Mouse (Mus musculus) liver, embryonic 16.5 days (tissue): ENCODE data around the gene Gm6176. TPM values are rescaled to one million over a fixed set of nuclear protein-coding genes. Genes with fewer than 3 reads are reported as not detected.
"Not testable (repeated sequence)": the region's sequence is repeated elsewhere in the genome, so short reads cannot be mapped to it uniquely, and the experiment has no call there.

ENCODE experiments used
- ATAC-seq: fragments of 200-750 bp; cut with Nextera tagmentation; 2 replicates; pipeline ENCODE4 v1.8.0; 2017; ENCODE audit warnings: low read depth, mild to moderate bottlenecking, moderate number of reproducible peaks, moderate library complexity
- H3K27ac ChIP-seq: fragments of 300-500 bp; sonication (generic); 2 replicates; pipeline ENCODE4 v1.5.1; 2014; ENCODE audit warnings: mild to moderate bottlenecking, low read length
- H3K27me3 ChIP-seq: fragments of 300-500 bp; sonication (generic); 2 replicates; pipeline ENCODE4 v1.6.1; 2014; ENCODE audit warnings: low read depth, low read length, mixed read lengths; ENCODE audit not compliant: control insufficient read depth, insufficient read depth
- H3K36me3 ChIP-seq: fragments of 300-500 bp; sonication (generic); 2 replicates; pipeline ENCODE4 v1.6.1; 2014; ENCODE audit warnings: mild to moderate bottlenecking; ENCODE audit not compliant: control insufficient read depth, insufficient read depth
- H3K4me1 ChIP-seq: fragments of 300-500 bp; sonication (generic); 2 replicates; pipeline ENCODE4 v1.6.1; 2014; ENCODE audit warnings: low read depth, low read length, mixed read lengths; ENCODE audit not compliant: control insufficient read depth
- H3K4me2 ChIP-seq: fragments of 300-500 bp; sonication (generic); 2 replicates; pipeline ENCODE4 v1.6.1; 2014; ENCODE audit warnings: low read depth, low read length, mixed read lengths
- H3K4me3 ChIP-seq: fragments of 300-500 bp; sonication (generic); 2 replicates; pipeline ENCODE4 v1.5.1; 2014; ENCODE audit warnings: low read depth, mild to moderate bottlenecking, low read length
- H3K9ac ChIP-seq: fragments of 300-500 bp; sonication (generic); 2 replicates; pipeline ENCODE4 v1.6.1; 2014; ENCODE audit warnings: low read depth, low read length
- H3K9me3 ChIP-seq: fragments of 300-500 bp; sonication (generic); replicated peaks from 2 replicates; pipeline ENCODE4 v1.6.1; 2016; ENCODE audit warnings: low read length; ENCODE audit not compliant: control insufficient read depth
- WGBS: fragments of 180-500 bp; shearing (Covaris S2); extraction: QIAGEN DNeasy Blood & Tissue Kit; methylation state at CpG from one replicate; pipeline ENCODE4 v1.1.7; 2014; ENCODE audit not compliant: insufficient replicate concordance; 5-methylcytosine and 5-hydroxymethylcytosine counted together
- polyA plus RNA-seq: library from polyadenylated mRNA; unstranded; fragments of >200 nt; fragmentation: Nextera tagmentation; extraction: Ambion mirVana; gene quantifications from 2 replicates; pipeline ENCODE4 v1.2.1, GENCODE M21; 2015

The Gm6176 gene
- polyA plus RNA-seq: not detected in 2 replicates

DNA sequence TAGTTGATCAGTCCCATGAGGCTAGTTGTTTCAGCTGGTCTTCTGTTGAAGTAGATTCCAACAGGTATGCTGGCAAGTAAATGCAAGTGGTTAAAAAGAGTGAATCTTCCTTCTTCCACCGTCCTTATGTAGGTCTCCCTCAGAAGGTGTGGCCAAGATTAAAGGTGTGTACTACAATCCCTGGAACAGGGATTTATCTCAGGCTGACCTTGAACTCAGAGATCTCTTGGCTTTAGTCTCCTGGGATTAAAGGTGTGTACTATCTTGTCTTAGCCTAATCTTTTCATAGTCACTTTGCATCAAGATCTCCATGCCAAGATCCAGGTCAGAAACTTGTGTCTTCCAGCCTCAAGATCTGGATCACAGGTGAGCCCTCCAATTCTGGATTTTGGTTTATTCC is at the start of gene Gm6176:
TSS of gene Gm6176 (minus strand) at position 101 of the 400 bp plus-strand sequence.
- H3K9me3 ChIP-seq, H3K4me2 ChIP-seq, H3K9ac ChIP-seq, H3K4me3 ChIP-seq, H3K36me3 ChIP-seq, ATAC-seq, H3K4me1 ChIP-seq, H3K27me3 ChIP-seq, H3K27ac ChIP-seq: not testable (repeated sequence)
- WGBS: no CpG with 5 or more reads among the region's 1 CpGs

DNA sequence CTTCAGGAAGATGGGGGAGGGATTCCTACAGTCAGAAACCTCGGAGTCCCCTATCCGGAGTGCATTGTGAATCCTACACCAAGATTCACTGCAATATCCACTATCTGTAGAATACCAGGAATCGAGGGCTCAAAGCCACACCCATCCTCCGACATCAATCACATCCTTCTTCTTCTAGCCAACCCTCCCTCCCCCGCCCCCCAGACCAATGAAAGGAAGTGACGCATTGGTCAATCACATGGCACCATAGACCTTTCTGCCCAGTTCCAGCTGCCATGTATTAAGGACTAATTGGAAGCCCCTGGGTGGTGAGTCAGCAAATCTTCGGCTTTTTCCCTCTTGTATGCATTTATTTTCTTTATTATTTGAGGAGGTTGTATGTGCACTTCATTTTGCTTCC is 12.7 kb upstream of the Gm6176 start, which contains the start of gene Vmn1r139:
TSS of gene Vmn1r139 (plus strand) at position 301 of the 400 bp plus-strand sequence.
- H3K27me3 ChIP-seq, H3K4me1 ChIP-seq, H3K4me2 ChIP-seq, H3K4me3 ChIP-seq, ATAC-seq, H3K36me3 ChIP-seq, H3K9ac ChIP-seq, H3K9me3 ChIP-seq, H3K27ac ChIP-seq: not testable (repeated sequence)
- no CpG with 5 or more reads among the region's 7 CpGs for WGBS

GRCm38 (mm10) chr7:22028797-22029196 is 27.3 kb downstream of the Gm6176 start, which contains the start of gene Vmn1r138:
Vmn1r138 (minus strand) TSS chr7:22028897.
- no CpG with 5 or more reads among the region's 2 CpGs for WGBS
- H3K4me2 ChIP-seq, H3K27ac ChIP-seq, H3K36me3 ChIP-seq, H3K9me3 ChIP-seq, H3K9ac ChIP-seq, H3K4me3 ChIP-seq, ATAC-seq, H3K27me3 ChIP-seq, H3K4me1 ChIP-seq: not testable (repeated sequence)

Other genes with a start within 250 kb of the Gm6176 start
- gene Vmn1r135, start 224.0 kb downstream of the Gm6176 start, polyA plus RNA-seq: not detected in 2 replicates
- gene Gm5725, start 212.0 kb downstream of the Gm6176 start, polyA plus RNA-seq: not detected in 2 replicates
- gene Gm5891, start 135.0 kb downstream of the Gm6176 start, polyA plus RNA-seq: not detected in 2 replicates
- gene Vmn1r137, start 61.7 kb downstream of the Gm6176 start, polyA plus RNA-seq: not detected in 2 replicates
- not detected in 2 replicates for gene Vmn1r138, start 27.4 kb downstream of the Gm6176 start, polyA plus RNA-seq
- gene Vmn1r139, start 12.8 kb upstream of the Gm6176 start, polyA plus RNA-seq: not detected in 2 replicates
- not detected in 2 replicates for gene Gm16451, start 61.9 kb upstream of the Gm6176 start, polyA plus RNA-seq
- not detected in 2 replicates for gene Gm10666, start 78.4 kb upstream of the Gm6176 start, polyA plus RNA-seq
- gene Vmn1r142, start 107.7 kb upstream of the Gm6176 start, polyA plus RNA-seq: not detected in 2 replicates
- gene Vmn1r143, start 133.1 kb upstream of the Gm6176 start, polyA plus RNA-seq: not detected in 2 replicates
- gene Gm8653, start 145.0 kb upstream of the Gm6176 start, polyA plus RNA-seq: not detected in 2 replicates
- gene Gm8453, start 173.2 kb upstream of the Gm6176 start, polyA plus RNA-seq: not detected in 2 replicates